Mouse (Mus musculus) lung, postnatal 36 days (tissue): ENCODE results near the gene Btn1a1.
A peak's percentile ranks its signal among the peaks of the same experiment; 100 is the strongest.

Source experiments
- DNase-seq: peaks from one replicate; pipeline ENCODE4 v3.0.0; 2022; ENCODE audit warnings: mixed read lengths

The Btn1a1 gene

GRCm38 (mm10) chr13:23475658-23476057 lies 10.0 kb upstream of the Btn1a1 start:
- no peak for DNase-seq

GRCm38 (mm10) chr13:23466911-23467310 lies 1.2 kb upstream of the Btn1a1 start:
- DNase-seq, result peak; percentile 82

- no peak for DNase-seq
Measured at GRCm38 (mm10) chr13:23466306-23466705, 605 bp upstream of the Btn1a1 start.

GRCm38 (mm10) chr13:23464841-23465366 lies 797 bp downstream of the Btn1a1 start:
- no peak for DNase-seq

GRCm38 (mm10) chr13:23464224-23464637 lies 1.5 kb downstream of the Btn1a1 start:
- DNase-seq, result peak; percentile 17

GRCm38 (mm10) chr13:23463381-23464223 lies 2.1 kb downstream of the Btn1a1 start:
- DNase-seq, result peak; percentile 80

GRCm38 (mm10) chr13:23462669-23463068 lies 3.0 kb downstream of the Btn1a1 start:
- no peak for DNase-seq

GRCm38 (mm10) chr13:23462063-23462462 lies 3.6 kb downstream of the Btn1a1 start:
- no peak for DNase-seq

- no peak for DNase-seq
Measured at GRCm38 (mm10) chr13:23459264-23459846, 6.3 kb downstream of the Btn1a1 start.

GRCm38 (mm10) chr13:23453926-23454325 lies 11.8 kb downstream of the Btn1a1 start:
- peak; percentile 16 for DNase-seq

- DNase-seq, result peak; percentile 87
Measured at GRCm38 (mm10) chr13:23453362-23453862, 12.3 kb downstream of the Btn1a1 start.

- DNase-seq, result peak; percentile 92
Measured at GRCm38 (mm10) chr13:23450398-23450797, 15.3 kb downstream of the Btn1a1 start.

- DNase-seq, result peak; percentile 72
Measured at GRCm38 (mm10) chr13:23449235-23450095, 16.2 kb downstream of the Btn1a1 start.

GRCm38 (mm10) chr13:23448758-23449157 lies 16.9 kb downstream of the Btn1a1 start:
- DNase-seq, result no peak

- DNase-seq, result peak; percentile 92
Measured at GRCm38 (mm10) chr13:23446498-23446952, 19.2 kb downstream of the Btn1a1 start.

- peak; percentile 96 for DNase-seq
Measured at GRCm38 (mm10) chr13:23445561-23446320, 20.0 kb downstream of the Btn1a1 start.

GRCm38 (mm10) chr13:23445156-23445555 lies 20.5 kb downstream of the Btn1a1 start:
- DNase-seq, result no peak

GRCm38 (mm10) chr13:23444451-23444850 lies 21.2 kb downstream of the Btn1a1 start:
- no peak for DNase-seq

- no peak for DNase-seq
Measured at GRCm38 (mm10) chr13:23439901-23440300, 25.8 kb downstream of the Btn1a1 start.

GRCm38 (mm10) chr13:23438521-23438920 lies 27.2 kb downstream of the Btn1a1 start:
- DNase-seq, result peak; percentile 46

- DNase-seq, result peak; percentile 95
Measured at GRCm38 (mm10) chr13:23437908-23438307, 27.8 kb downstream of the Btn1a1 start.
